Mouse (Mus musculus) liver, embryonic 14.5 days (tissue): Measurements from ENCODE around the gene Ambra1.

Experiments used
- CTCF ChIP-seq: IDR thresholded peaks from 2 replicates; pipeline ENCODE4 v1.5.1; 2016; ENCODE audit warnings: antibody characterized with exemption, low read depth, control low read depth
- EP300 ChIP-seq: IDR thresholded peaks from 2 replicates; pipeline ENCODE4 v1.6.1; 2016; ENCODE audit warnings: antibody characterized with exemption, low read depth

- TF ChIP-seq CTCF (no peak), EP300 (no peak)
These were observed 225.2 kb downstream of the Ambra1 start for GRCm38 (mm10) chr2:91955121-91955591.
